Mouse (Mus musculus) forebrain, embryonic 12.5 days (tissue): Measurements from ENCODE around the gene Arfgap2. TPM values are rescaled to one million over a fixed set of nuclear protein-coding genes. Genes with fewer than 3 reads are reported as not detected.

Source experiments
- ATAC-seq: fragments of 200-750 bp; cut with Nextera tagmentation; 2 replicates; pipeline ENCODE4 v1.8.0; 2017; ENCODE audit warnings: moderate TSS enrichment; ENCODE audit not compliant: low FRiP score
- H3K27ac ChIP-seq: fragments of 300-500 bp; sonication (generic); 2 replicates; pipeline ENCODE4 v1.5.1; 2016; ENCODE audit warnings: mild to moderate bottlenecking
- H3K27me3 ChIP-seq: fragments of 300-500 bp; sonication (generic); 2 replicates; pipeline ENCODE4 v1.6.1; 2016; ENCODE audit warnings: mild to moderate bottlenecking
- H3K36me3 ChIP-seq: fragments of 300-500 bp; sonication (generic); replicated peaks from 2 replicates; pipeline ENCODE4 v1.6.1; 2016; ENCODE audit warnings: mild to moderate bottlenecking
- H3K4me1 ChIP-seq: fragments of 300-500 bp; sonication (generic); 2 replicates; pipeline ENCODE4 v1.6.1; 2016
- H3K4me2 ChIP-seq: fragments of 300-500 bp; sonication (generic); 2 replicates; pipeline ENCODE4 v1.6.1; 2016; ENCODE audit warnings: mild to moderate bottlenecking, moderate library complexity
- H3K4me3 ChIP-seq: fragments of 300-500 bp; sonication (generic); replicated peaks from 2 replicates; pipeline ENCODE4 v1.5.1; 2016; ENCODE audit warnings: mild to moderate bottlenecking
- H3K9ac ChIP-seq: fragments of 300-500 bp; sonication (generic); 2 replicates; pipeline ENCODE4 v1.6.1; 2016; ENCODE audit warnings: mild to moderate bottlenecking
- H3K9me3 ChIP-seq: fragments of 300-500 bp; sonication (generic); 2 replicates; pipeline ENCODE4 v1.6.1; 2016
- WGBS: fragments of 180-500 bp; shearing (Covaris S2); methylation state at CpG from one replicate; pipeline ENCODE4 v1.1.7; 2016; 5-methylcytosine and 5-hydroxymethylcytosine counted together
- polyA plus RNA-seq: library from polyadenylated mRNA; unstranded; fragments of >200 nt; fragmentation: Nextera tagmentation; extraction: Ambion mirVana; gene quantifications from 2 replicates; pipeline ENCODE4 v1.2.1, GENCODE M21; 2016

The Arfgap2 gene
- polyA plus RNA-seq, 1 experiment from 2014 or later, result 93.2 TPM

DNA sequence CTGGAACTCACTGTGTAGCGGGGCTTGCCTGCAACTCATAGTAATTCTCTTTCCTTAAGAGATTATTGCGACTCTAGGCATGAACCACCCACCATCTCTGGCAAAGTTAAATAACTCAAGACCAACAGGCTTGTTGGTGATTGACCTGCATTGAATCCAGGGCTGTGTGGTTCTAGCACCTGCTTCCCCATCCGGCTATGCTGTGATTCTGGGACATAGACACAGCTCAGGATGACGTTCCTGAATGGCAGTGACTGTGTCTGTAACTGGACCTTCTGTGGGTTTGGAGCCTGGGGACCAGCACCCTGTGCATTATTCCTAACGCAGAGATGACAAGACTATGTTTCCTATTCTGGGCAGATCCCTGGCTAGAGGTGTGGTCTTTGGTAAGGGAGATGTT, 31.1 kb downstream of the Arfgap2 start:
- H3K9me3 ChIP-seq, result no peaks in the 10 kb centered on the region
- no peak for ATAC-seq
- H3K4me3 ChIP-seq, result no peak overlapping the region
- no peak overlapping the region for H3K27ac ChIP-seq
- no peak overlapping the region for H3K4me2 ChIP-seq
- no peaks in the 10 kb centered on the region for H3K36me3 ChIP-seq
- WGBS, result 92% methylated on average over 5 of the region's 5 CpGs
- no peak overlapping the region for H3K9ac ChIP-seq
- H3K4me1 ChIP-seq, result no peaks in the 10 kb centered on the region; the same call in 1 of the 2 replicates
- no peaks in the 10 kb centered on the region for H3K27me3 ChIP-seq

DNA sequence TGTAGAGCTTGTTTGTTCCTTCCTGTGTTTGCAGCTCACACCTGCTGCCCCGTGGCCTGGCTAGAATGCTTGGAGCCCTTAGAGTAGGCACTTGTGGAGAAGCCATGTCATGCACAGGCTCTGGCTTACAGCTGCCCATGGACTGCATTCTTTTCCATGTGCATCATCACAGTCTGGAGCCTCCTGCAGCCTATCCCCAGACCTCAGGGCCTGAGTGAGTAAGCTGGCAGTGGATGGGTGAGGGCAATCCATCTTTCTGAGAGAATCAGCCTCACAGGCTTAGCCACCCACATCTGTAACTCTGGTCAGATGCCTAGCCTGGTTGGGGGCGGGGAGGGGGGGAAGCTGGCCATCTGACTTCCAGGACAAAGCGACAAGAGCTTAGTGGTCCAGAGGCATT, 34.4 kb downstream of the Arfgap2 start:
- H3K9ac ChIP-seq, result no peak overlapping the region
- no peaks in the 10 kb centered on the region for H3K27me3 ChIP-seq
- no peaks in the 10 kb centered on the region for H3K9me3 ChIP-seq
- WGBS, result 58% methylated on average over 3 of the region's 3 CpGs
- H3K4me3 ChIP-seq, result no peak overlapping the region
- no peak overlapping the region for H3K27ac ChIP-seq
- H3K4me2 ChIP-seq, result no peak overlapping the region
- H3K36me3 ChIP-seq, result 0 out of 2 replicates have a peak, but pooled peaks cover 2% of the 10 kb centered on the region
- no peaks in the 10 kb centered on the region; the same call in 1 of the 2 replicates for H3K4me1 ChIP-seq
- no peak for ATAC-seq

DNA sequence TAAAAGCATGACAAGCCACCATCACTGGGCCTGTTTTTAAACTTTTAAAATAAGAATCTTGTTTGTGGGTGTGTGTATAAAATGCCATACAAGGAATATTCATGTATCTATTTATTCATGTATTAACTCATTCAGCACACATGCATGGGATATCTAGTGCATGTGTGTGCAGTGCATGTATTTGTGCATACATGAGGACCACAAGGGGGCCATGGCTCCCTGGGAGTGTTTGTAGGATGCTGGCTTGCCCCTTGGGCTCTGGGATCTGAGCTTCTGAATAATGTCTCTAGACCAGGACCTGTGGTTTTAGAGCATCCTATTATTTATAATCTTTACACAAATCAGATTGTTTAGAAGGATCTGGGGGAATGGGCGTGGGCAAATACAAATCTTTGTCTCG, 36.0 kb downstream of the Arfgap2 start:
- no peak for ATAC-seq
- H3K9ac ChIP-seq, result no peak overlapping the region
- no peak overlapping the region for H3K4me3 ChIP-seq
- no peaks in the 10 kb centered on the region for H3K27me3 ChIP-seq
- no peaks in the 10 kb centered on the region; the same call in 1 of the 2 replicates for H3K4me1 ChIP-seq
- 94% methylated on average over 2 of the region's 2 CpGs for WGBS
- H3K4me2 ChIP-seq, result no peak overlapping the region
- H3K9me3 ChIP-seq, result no peaks in the 10 kb centered on the region
- 0 out of 2 replicates have a peak, but pooled peaks cover 8% of the 10 kb centered on the region for H3K36me3 ChIP-seq
- no peak overlapping the region for H3K27ac ChIP-seq

DNA sequence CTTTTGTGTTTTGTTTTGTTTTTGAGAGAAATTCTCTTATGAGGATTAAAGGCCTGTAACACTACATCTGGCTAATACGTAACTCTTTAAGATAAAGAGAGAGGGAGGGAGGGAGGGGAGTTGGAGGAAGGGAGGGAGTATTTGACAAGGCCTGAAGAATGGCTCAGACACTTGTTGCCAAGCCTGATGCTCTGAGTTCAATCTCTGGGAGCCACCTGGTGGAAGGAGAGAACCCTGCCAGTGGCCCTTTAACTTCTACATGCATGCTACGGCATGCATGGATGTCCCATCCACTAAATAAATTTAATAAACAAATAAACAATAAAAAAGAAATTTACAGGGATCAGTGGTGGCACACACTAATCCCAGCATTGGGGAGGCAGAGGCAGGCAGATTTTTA, 37.1 kb downstream of the Arfgap2 start:
- Histone ChIP-seq H3K9me3 (no peaks in the 10 kb centered on the region), H3K4me1 (no peaks in the 10 kb centered on the region; the same call in 1 of the 2 replicates), H3K27ac (no peak overlapping the region), H3K4me2 (no peak overlapping the region), H3K4me3 (no peak overlapping the region), H3K9ac (no peak overlapping the region), H3K27me3 (no peaks in the 10 kb centered on the region), H3K36me3 (0 out of 2 replicates have a peak, but pooled peaks cover 8% of the 10 kb centered on the region)
- 85% methylated on average over 2 of the region's 2 CpGs for WGBS
- ATAC-seq, result no peak

DNA sequence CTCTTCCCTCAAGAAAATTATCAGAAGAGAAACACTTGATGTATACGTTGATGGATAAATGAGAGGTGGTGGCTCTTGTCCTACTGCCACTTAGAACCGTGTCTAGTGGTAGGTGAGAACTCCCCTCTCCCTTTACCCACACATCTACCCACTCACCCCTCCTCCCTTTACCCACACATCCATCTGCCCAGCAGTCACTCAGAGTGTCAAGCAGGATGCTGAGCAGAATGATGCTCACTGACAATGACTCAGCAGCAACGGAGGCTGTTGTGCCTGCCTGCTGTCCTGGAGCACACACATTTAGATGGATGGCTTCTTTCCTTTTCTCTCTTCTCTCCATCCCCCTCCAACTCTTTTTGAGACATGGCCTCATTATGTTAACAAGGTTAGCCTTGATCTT, 38.1 kb downstream of the Arfgap2 start:
- Histone ChIP-seq H3K36me3 (0 out of 2 replicates have a peak, but pooled peaks cover 8% of the 10 kb centered on the region), H3K9me3 (no peaks in the 10 kb centered on the region), H3K27ac (no peak overlapping the region), H3K9ac (no peak overlapping the region), H3K4me1 (peaks cover 5% of the 10 kb centered on the region; the same call in 1 of the 2 replicates), H3K4me3 (no peak overlapping the region), H3K4me2 (no peak overlapping the region), H3K27me3 (no peaks in the 10 kb centered on the region)
- ATAC-seq, result no peak
- 84% methylated on average over 3 of the region's 3 CpGs for WGBS

DNA sequence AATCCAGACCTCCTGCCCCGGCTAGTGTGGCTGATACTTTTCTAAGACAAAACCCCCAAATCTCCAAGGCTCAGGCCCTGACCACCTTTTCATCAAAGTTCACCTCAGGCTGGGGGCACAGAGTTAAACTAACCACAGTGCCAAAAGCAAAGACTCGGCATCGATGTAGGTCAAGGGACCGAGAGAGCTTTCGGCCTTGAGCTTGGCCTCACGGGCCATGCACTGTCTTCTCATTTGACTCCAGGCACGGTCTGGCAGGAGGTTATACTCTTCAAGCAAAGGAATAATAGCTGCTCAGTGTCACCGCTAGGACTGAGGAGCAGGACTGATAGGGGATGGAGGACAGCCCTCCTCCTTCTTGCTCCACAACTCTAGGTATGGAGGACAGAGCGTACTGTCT, 41.2 kb downstream of the Arfgap2 start:
- H3K4me1 ChIP-seq, result peaks cover 9% of the 10 kb centered on the region; the same call in 1 of the 2 replicates
- no peaks in the 10 kb centered on the region for H3K27me3 ChIP-seq
- no peak overlapping the region for H3K9ac ChIP-seq
- H3K4me3 ChIP-seq, result no peak overlapping the region
- H3K36me3 ChIP-seq, result 0 out of 2 replicates have a peak, but pooled peaks cover 8% of the 10 kb centered on the region
- H3K4me2 ChIP-seq, result no peak overlapping the region
- ATAC-seq, result no peak
- 93% methylated on average over 9 of the region's 9 CpGs for WGBS
- no peak overlapping the region for H3K27ac ChIP-seq
- no peaks in the 10 kb centered on the region for H3K9me3 ChIP-seq

DNA sequence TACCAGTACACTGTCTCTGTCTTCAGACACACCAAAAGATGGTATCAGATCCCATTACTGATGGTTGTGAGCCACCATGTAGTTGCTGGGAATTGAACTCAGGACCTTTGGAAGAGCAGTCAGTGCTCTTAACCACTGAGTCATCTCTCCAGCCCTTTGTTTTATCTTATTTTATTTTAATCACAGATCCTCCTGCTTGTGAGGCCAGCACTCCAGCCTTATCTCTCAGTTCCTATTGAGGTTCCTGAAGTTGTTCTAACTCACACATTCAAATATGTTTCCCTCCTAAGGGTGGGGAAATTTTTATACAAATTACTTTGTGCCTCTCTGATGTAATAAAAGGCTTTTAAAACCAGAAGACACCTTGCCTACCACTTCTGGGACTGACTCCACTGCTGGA, 41.8 kb downstream of the Arfgap2 start:
- Histone ChIP-seq H3K4me2 (no peak overlapping the region), H3K9me3 (no peaks in the 10 kb centered on the region), H3K27me3 (no peaks in the 10 kb centered on the region), H3K27ac (no peak overlapping the region), H3K9ac (no peak overlapping the region), H3K36me3 (0 out of 2 replicates have a peak, but pooled peaks cover 8% of the 10 kb centered on the region), H3K4me3 (no peak overlapping the region), H3K4me1 (peaks cover 9% of the 10 kb centered on the region; the same call in 1 of the 2 replicates)
- ATAC-seq, result no peak

DNA sequence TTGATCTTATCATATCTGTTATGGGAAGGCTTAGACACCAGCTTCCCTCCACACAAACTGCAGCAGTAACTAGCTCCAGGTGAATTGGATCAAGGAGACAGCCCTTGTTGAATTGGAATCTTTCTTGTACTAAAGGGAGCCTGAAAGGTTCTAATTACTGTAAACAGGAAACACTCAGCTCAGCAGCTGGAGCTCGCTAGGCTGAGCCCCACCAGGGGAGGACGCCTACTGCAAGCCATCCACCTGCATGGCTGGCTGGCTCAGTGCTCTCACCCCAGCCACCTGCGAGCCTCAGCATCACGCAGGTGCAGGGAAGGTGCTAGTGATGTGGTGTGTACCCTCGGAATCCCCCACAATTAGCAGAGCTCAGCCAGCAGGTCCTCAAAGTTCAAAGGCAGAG, 43.9 kb downstream of the Arfgap2 start:
- WGBS, result 54% methylated on average over 5 of the region's 5 CpGs
- Histone ChIP-seq H3K4me2 (no peak overlapping the region), H3K36me3 (0 out of 2 replicates have a peak, but pooled peaks cover 8% of the 10 kb centered on the region), H3K27me3 (no peaks in the 10 kb centered on the region), H3K4me3 (no peak overlapping the region), H3K9ac (no peak overlapping the region), H3K27ac (no peak overlapping the region), H3K4me1 (peaks cover 23% of the 10 kb centered on the region), H3K9me3 (no peaks in the 10 kb centered on the region)
- ATAC-seq, result no peak

DNA sequence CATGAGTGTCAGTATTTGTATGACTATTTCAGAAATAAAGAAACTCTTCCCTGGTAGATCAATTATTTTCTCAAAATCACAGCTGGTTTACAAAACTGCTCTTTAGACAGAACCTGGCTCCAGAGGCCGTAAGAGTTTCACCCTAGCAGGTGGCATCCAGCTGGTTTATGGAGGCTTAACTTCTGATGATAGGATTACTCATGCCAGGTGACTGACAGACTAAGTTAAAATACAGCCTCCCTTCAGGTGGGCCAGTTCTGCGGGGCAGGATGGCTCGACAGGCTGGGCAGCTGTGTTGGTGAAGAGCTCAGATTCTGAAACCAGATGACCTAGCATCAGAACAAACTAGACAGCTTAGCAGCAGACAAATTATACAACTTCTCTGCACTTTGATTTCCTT, 44.8 kb downstream of the Arfgap2 start:
- Histone ChIP-seq H3K4me1 (peaks cover 23% of the 10 kb centered on the region), H3K27ac (no peak overlapping the region), H3K4me3 (no peak overlapping the region), H3K36me3 (0 out of 2 replicates have a peak, but pooled peaks cover 2% of the 10 kb centered on the region), H3K9ac (no peak overlapping the region), H3K4me2 (no peak overlapping the region), H3K27me3 (no peaks in the 10 kb centered on the region), H3K9me3 (no peaks in the 10 kb centered on the region)
- 77% methylated on average over 3 of the region's 3 CpGs for WGBS
- no peak for ATAC-seq

DNA sequence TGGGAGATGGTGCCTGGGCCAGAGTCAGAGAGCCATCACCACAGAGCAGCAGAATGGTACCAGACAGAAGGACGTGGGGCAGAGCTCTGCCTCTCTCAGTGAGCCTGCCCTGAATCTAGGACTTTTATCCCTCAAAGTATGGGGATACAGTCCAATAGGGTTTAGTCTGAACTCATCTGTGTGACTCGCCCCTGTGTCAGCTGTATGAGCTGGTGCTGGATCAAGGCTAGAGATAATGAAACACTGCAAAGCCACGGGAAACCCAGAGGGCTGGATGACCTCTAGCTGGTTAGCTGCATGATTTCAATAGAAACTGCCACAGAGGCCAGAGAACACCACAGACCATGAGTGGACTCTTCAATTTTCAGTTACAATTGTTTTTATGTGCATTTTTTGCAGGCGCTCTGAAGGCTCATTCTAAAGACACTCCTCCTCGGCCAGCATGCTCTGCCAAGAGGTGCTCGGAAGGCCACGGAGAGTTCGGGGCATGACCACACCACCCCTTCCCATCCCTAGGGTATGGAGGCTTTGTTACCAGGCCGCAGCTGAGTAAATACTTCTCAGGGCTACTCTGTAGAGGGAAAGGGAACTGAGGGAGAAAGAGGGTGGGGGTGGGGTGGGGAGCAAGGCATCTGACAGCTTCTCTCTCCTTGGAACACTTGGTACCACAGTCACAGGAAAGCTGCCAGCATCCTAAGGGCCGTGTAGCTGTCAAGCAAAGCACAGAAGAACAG, 48.0 kb downstream of the Arfgap2 start:
- Histone ChIP-seq H3K36me3 (peaks cover 2% of the 10 kb centered on the region; the same call in 1 of the 2 replicates), H3K4me1 (peaks cover 19% of the 10 kb centered on the region), H3K9ac (no peak overlapping the region), H3K27me3 (no peaks in the 10 kb centered on the region), H3K4me2 (no peak overlapping the region), H3K27ac (peak overlapping the region; percentile 39), H3K4me3 (no peak overlapping the region), H3K9me3 (no peaks in the 10 kb centered on the region)
- WGBS, result 45% methylated on average over 10 of the region's 10 CpGs
- ATAC-seq, result peak; percentile 57; the same call in 1 of the 2 replicates

DNA sequence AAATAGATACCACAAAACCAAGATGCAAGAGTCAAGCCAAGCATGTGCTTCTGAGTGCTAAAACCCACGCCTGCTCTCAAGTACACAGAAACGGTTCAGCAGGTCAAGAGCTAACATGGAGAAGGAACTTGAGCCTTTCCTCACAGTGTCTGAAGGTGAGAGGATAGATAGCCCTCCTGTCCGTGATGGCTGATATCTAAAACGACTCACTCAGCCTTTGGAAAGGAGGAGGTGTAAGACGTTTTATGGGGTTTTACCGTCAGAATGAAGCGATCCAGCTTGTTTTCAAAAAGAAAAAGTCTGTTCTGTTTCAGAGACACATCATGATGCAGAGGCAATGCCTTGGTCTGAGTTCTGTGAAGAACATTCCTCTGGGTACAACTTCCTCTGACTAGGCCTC, 49.4 kb downstream of the Arfgap2 start:
- ATAC-seq, result no peak
- Histone ChIP-seq H3K9ac (no peak overlapping the region), H3K9me3 (no peaks in the 10 kb centered on the region), H3K4me2 (no peak overlapping the region), H3K27ac (no peak overlapping the region), H3K36me3 (peaks cover 4% of the 10 kb centered on the region; the same call in 1 of the 2 replicates), H3K4me3 (no peak overlapping the region), H3K4me1 (peaks cover 14% of the 10 kb centered on the region), H3K27me3 (no peaks in the 10 kb centered on the region)
- WGBS, result 91% methylated on average over 7 of the region's 7 CpGs

DNA sequence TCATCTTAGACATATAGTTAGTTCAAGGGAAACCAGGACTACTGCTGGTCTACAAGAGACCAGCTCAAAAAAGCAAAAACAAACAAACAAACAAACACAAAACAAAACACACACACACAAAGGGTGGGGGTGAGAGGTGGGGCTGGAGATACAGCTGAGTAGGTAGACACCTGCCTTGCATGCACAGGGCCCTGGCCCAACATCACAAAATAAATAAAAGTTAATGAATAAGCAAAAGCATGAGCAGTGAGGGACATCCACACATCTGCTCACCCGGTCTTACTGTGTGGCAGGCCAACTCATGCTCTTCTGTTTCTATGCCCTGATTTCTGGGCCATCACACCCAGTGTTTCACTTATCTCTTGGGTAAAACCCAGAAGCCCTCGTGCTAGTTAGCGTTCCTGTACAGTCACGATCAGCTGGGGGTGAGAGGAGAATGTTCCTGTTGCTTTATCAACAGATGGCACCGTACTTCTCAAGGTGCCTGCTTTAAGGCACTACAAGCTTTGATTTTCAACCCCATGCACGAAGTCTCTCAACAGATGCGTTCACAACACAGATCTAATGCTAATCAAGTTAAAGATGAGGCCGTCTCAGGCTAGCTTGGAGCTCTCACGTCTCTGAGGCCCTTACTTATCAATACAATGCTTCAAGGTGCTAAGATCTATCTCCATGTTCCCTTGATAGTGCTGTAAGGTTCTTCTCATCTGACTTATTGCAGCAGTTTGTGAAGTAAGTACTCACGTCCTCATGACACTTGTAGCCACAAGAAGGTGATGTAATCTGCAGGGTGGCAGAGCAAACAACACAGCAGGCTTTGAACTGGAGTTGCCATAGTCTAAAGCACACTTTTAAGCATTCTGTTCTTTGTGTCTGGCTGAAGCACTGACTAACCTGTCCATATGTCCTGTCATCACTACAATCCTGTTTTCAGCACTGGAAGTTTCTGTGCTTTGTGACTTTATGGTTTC, 56.1 kb downstream of the Arfgap2 start:
- 88% methylated on average over 10 of the region's 10 CpGs for WGBS
- Histone ChIP-seq H3K27me3 (no peaks in the 10 kb centered on the region), H3K9ac (no peak overlapping the region), H3K4me2 (no peak overlapping the region), H3K27ac (no peak overlapping the region), H3K36me3 (peaks cover 4% of the 10 kb centered on the region; the same call in 1 of the 2 replicates), H3K9me3 (no peaks in the 10 kb centered on the region), H3K4me3 (no peak overlapping the region), H3K4me1 (peaks cover 15% of the 10 kb centered on the region)
- ATAC-seq, result no peak
